Mouse (Mus musculus) stomach, postnatal 0 days (tissue): ENCODE results near the gene Ufd1. TPM values are rescaled to one million over a fixed set of nuclear protein-coding genes. Genes with fewer than 3 reads are reported as not detected.

ENCODE experiments used
- ATAC-seq: fragments of 200-750 bp; cut with Nextera tagmentation; 2 replicates; pipeline ENCODE4 v1.8.0; 2017; ENCODE audit not compliant: low FRiP score, low TSS enrichment
- DNase-seq: peaks from one replicate; pipeline ENCODE4 v3.0.0-alpha.2; 2016; ENCODE audit warnings: low spot score
- H3K27ac ChIP-seq: fragments of 300-500 bp; sonication (generic); replicated peaks from 2 replicates; pipeline ENCODE4 v1.5.1; 2014; ENCODE audit warnings: mild to moderate bottlenecking, control low read depth
- H3K27me3 ChIP-seq: fragments of 300-500 bp; sonication (generic); 2 replicates; pipeline ENCODE4 v1.6.1; 2014; ENCODE audit warnings: low read length; ENCODE audit not compliant: control insufficient read depth, insufficient read depth
- H3K36me3 ChIP-seq: fragments of 300-500 bp; sonication (generic); 2 replicates; pipeline ENCODE4 v1.6.1; 2014; ENCODE audit warnings: low read length, mixed read lengths; ENCODE audit not compliant: control insufficient read depth, insufficient read depth
- H3K4me1 ChIP-seq: fragments of 300-500 bp; sonication (generic); replicated peaks from 2 replicates; pipeline ENCODE4 v1.6.1; 2014; ENCODE audit warnings: antibody characterized with exemption; ENCODE audit not compliant: control insufficient read depth, insufficient read depth
- H3K4me2 ChIP-seq: fragments of 300-500 bp; sonication (generic); replicated peaks from 2 replicates; pipeline ENCODE4 v1.6.1; 2014; ENCODE audit warnings: low read depth, mild to moderate bottlenecking, control low read depth, moderate library complexity
- H3K4me3 ChIP-seq: fragments of 300-500 bp; sonication (generic); 2 replicates; pipeline ENCODE4 v1.5.1; 2014; ENCODE audit warnings: low read depth, low read length, control low read depth
- H3K9ac ChIP-seq: fragments of 300-500 bp; sonication (generic); 2 replicates; pipeline ENCODE4 v1.6.1; 2014; ENCODE audit warnings: mild to moderate bottlenecking, low read length, control low read depth, mixed read lengths
- H3K9me3 ChIP-seq: fragments of 300-500 bp; sonication (generic); 2 replicates; pipeline ENCODE4 v1.6.1; 2016; ENCODE audit warnings: low read length; ENCODE audit not compliant: control insufficient read depth
- CTCF ChIP-seq: IDR thresholded peaks from 2 replicates; pipeline ENCODE4 v1.5.1; 2016; ENCODE audit warnings: antibody characterized with exemption, low read depth, mild to moderate bottlenecking, moderate library complexity
- EP300 ChIP-seq: optimal IDR thresholded peaks from 2 replicates; pipeline ENCODE3; 2016; ENCODE audit warnings: antibody characterized with exemption
- WGBS: fragments of 180-500 bp; shearing (Covaris S2); extraction: QIAGEN DNeasy Blood & Tissue Kit; methylation state at CpG from one replicate; pipeline ENCODE4 v1.1.7; 2014; 5-methylcytosine and 5-hydroxymethylcytosine counted together
- polyA plus RNA-seq: library from polyadenylated mRNA; unstranded; fragments of >200 nt; fragmentation: Nextera tagmentation; extraction: Ambion mirVana; gene quantifications from 2 replicates; pipeline ENCODE4 v1.2.1, GENCODE M21; 2015

The Ufd1 gene
- polyA plus RNA-seq, 1 experiment from 2014 or later = 67.2 TPM

DNA sequence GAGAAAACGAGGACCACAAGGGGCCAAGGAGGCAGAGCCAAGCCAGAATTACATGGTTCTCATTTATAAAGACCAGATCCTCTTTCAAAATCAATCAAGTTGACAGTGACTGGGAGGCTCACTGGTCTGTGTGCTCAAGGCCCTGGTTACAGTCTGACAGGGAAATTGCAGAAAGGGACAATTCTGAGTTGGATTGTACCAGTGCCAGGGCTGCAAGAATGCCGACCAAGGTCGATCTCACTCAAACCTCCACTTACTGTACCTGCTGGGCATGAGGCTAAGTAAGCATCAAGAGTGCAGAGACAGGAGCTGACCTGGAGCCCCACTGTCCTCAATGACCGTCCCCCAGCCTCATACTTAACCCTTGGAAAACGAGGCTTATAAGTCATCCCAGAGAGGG lies 13.4 kb upstream of the Ufd1 start:
- TF ChIP-seq CTCF = no peak

DNA sequence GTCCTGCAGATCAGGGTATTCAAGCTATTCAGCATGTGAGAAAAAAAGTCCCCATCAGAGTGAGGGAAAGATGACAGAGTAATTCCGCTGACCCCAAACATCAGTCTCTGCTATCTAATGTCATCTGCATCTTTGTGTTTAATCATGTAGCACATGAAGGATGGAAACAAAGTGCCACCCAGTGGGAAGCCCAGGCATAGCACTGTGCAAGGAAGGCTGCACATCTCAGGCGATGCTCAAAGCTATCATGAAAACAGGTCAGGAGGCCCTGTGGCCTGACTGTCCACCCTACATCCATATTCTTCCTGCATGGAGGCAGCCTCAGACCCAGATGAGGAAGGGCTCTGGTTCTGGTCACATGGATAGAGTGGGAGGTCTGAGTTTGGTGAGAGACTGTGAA lies 12.7 kb upstream of the Ufd1 start:
- H3K4me2 ChIP-seq = no peak overlapping the region
- WGBS = 70% methylated on average over 2 of the region's 2 CpGs
- H3K9ac ChIP-seq = no peak overlapping the region
- H3K27me3 ChIP-seq = no peaks in the 10 kb centered on the region
- ATAC-seq (0 out of 2 replicates have a peak, but pooled peaks have one; percentile 47), DNase-seq (peak; percentile 28)
- peak; percentile 82 for TF ChIP-seq CTCF
- no peak for TF ChIP-seq EP300
- no peaks in the 10 kb centered on the region for H3K9me3 ChIP-seq
- no peaks in the 10 kb centered on the region for H3K4me1 ChIP-seq
- H3K27ac ChIP-seq = no peak overlapping the region
- H3K36me3 ChIP-seq = no peaks in the 10 kb centered on the region; the same call in 1 of the 2 replicates
- H3K4me3 ChIP-seq = no peak overlapping the region

More for the DNA sequence above, 13.4 kb upstream of the Ufd1 start:
- Histone ChIP-seq H3K36me3 (no peaks in the 10 kb centered on the region; the same call in 1 of the 2 replicates), H3K9me3 (no peaks in the 10 kb centered on the region), H3K4me2 (no peak overlapping the region), H3K9ac (no peak overlapping the region), H3K4me3 (no peak overlapping the region), H3K4me1 (no peaks in the 10 kb centered on the region), H3K27ac (no peak overlapping the region), H3K27me3 (no peaks in the 10 kb centered on the region)
- DNase-seq (no peak), ATAC-seq (no peak)
- 95% methylated on average over 5 of the region's 5 CpGs for WGBS

DNA sequence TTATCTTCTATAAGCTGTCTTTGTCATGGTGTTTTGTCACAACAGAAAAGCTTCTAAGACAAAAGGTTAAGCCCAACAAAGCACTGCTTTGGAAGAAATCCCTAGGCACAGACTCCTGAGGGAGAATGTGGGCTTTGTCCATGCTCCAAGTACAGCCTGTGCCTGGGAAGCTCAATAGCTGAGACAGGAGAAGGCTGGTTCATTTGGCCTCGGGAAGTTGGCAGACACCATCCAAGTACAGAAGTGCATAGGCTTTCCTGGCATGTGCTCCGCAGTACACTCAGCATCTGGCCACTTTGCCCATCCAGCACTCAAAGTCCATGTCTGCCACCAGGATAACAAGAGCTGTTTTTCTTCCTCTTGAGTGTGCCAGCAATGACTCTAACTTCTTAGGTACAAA lies 5.8 kb upstream of the Ufd1 start:
- 0 out of 2 replicates have a peak, but pooled peaks cover 2% of the 10 kb centered on the region for H3K36me3 ChIP-seq
- ATAC-seq (no peak), DNase-seq (no peak)
- H3K27me3 ChIP-seq = no peaks in the 10 kb centered on the region
- H3K27ac ChIP-seq = no peak overlapping the region
- 87% methylated on average over 2 of the region's 2 CpGs for WGBS
- no peaks in the 10 kb centered on the region for H3K9me3 ChIP-seq
- H3K9ac ChIP-seq = no peak overlapping the region
- no peaks in the 10 kb centered on the region for H3K4me1 ChIP-seq
- H3K4me3 ChIP-seq = no peak overlapping the region
- no peak overlapping the region for H3K4me2 ChIP-seq
- no peak for TF ChIP-seq EP300

DNA sequence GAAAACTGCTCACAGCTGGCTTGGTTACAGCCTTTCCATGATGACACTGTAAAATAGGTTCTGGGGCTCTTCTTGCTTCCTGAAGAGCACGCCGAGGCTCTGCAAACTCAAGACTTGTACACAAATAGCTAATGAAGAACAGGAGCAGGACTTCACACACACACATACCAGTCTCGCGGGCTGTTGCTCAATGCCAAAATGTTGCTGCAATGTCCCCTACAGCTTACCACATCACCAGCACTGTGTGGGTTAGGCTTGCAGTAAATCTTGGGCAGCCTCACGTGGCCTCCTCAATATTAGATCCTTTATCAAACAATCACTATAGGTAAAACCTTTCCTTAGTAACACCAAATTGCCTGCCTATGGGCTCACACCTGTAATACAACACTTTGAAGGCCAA lies 2.6 kb upstream of the Ufd1 start:
- Histone ChIP-seq H3K4me1 (peaks cover 3% of the 10 kb centered on the region; the same call in 1 of the 2 replicates), H3K27ac (no peak overlapping the region), H3K27me3 (no peaks in the 10 kb centered on the region), H3K9me3 (no peaks in the 10 kb centered on the region), H3K9ac (no peak overlapping the region), H3K4me3 (no peak overlapping the region), H3K36me3 (0 out of 2 replicates have a peak, but pooled peaks cover 2% of the 10 kb centered on the region), H3K4me2 (no peak overlapping the region)
- no peak for ATAC-seq
- 94% methylated on average over 5 of the region's 5 CpGs for WGBS
- no peak for DNase-seq
- TF ChIP-seq CTCF (no peak), EP300 (no peak)

DNA sequence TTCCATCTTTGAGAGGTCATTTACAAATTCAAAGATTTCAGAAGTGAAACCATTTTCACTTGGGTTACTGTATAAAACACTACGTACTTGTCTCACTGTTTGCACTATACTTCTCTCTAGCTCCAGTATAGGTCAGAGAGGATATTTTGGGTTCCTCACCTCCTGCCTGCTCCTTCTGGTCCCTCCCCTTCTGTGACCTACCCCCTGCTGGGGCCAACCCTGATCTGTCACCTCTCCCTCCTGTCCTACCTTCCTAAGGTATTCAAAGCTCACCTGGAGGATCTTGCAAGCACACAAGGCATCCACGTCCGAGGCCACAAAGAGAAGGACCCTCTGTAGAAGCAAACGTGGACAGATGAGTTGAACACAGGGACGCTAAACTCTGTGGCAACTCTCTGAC lies 547 bp upstream of the Ufd1 start:
- Histone ChIP-seq H3K9ac (peak overlapping the region; percentile 93), H3K9me3 (no peaks in the 10 kb centered on the region), H3K27me3 (no peaks in the 10 kb centered on the region), H3K4me2 (peak overlapping the region; percentile 86), H3K27ac (no peak overlapping the region), H3K36me3 (peaks cover 2% of the 10 kb centered on the region; the same call in 1 of the 2 replicates), H3K4me3 (peak overlapping the region; percentile 87), H3K4me1 (peaks cover 3% of the 10 kb centered on the region; the same call in 1 of the 2 replicates)
- DNase-seq (no peak), ATAC-seq (peak; percentile 24)
- 5% methylated on average over 5 of the region's 5 CpGs for WGBS
- TF ChIP-seq CTCF (no peak), EP300 (no peak)

DNA sequence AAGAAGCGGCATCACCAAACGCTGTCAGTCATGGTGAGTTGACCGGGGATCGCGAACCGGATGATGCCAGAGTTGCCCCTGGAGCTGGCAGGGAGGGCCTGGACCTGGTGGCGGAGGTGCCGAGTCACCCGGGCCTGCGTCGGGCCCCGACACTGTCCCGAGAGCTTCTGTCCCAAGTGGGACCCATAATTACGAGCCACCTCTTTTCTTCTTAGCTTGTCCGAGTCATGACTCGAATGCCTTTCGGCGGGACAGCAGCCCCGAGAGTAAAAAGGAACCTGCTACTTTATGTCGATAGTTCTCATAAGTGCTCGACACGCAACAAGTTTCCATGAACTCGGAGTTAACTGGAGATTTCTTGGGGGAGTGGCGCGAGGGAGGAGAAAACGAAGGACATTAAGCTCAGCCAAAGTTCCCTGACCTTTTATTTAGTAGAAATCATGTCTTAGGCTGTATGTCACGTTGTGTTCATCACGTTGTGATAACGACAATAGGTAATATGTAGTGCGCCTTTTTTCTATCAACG lies 869 bp downstream of the Ufd1 start:
- peak; percentile 51; the same call in 1 of the 2 replicates for ATAC-seq
- Histone ChIP-seq H3K4me3 (peak overlapping the region; percentile 87), H3K4me1 (peaks cover 3% of the 10 kb centered on the region; the same call in 1 of the 2 replicates), H3K27ac (peak overlapping the region; percentile 88), H3K4me2 (peak overlapping the region; percentile 86), H3K9ac (peak overlapping the region; percentile 93), H3K36me3 (peaks cover 7% of the 10 kb centered on the region; the same call in 1 of the 2 replicates), H3K27me3 (no peaks in the 10 kb centered on the region), H3K9me3 (no peaks in the 10 kb centered on the region)
- no peak for DNase-seq
- 2% methylated on average over 30 of the region's 31 CpGs for WGBS
- TF ChIP-seq CTCF = no peak
- peak; percentile 28 for TF ChIP-seq EP300
